Mouse (Mus musculus): ENCODE measurements around the gene Bms1.

Bms1 gene

GRCm38 (mm10) chr6:118365781-118366180 lies 53.5 kb downstream of the Bms1 start:
- no peak for DNase-seq (ENCODE audit: low spot score)

GRCm38 (mm10) chr6:118350342-118350741 lies 68.9 kb downstream of the Bms1 start:
- DNase-seq (ENCODE audit: low spot score): no peak

- DNase-seq (ENCODE audit: low spot score): no peak
Measured at GRCm38 (mm10) chr6:118348186-118348585, 71.1 kb downstream of the Bms1 start.

- no peak for DNase-seq (ENCODE audit: low spot score)
Measured at GRCm38 (mm10) chr6:118347291-118347690, 72.0 kb downstream of the Bms1 start.

GRCm38 (mm10) chr6:118341861-118342485 lies 77.3 kb downstream of the Bms1 start:
- DNase-seq (ENCODE audit: low spot score): no peak

- no peak for DNase-seq (ENCODE audit: low spot score)
Measured at GRCm38 (mm10) chr6:118337660-118338059, 81.6 kb downstream of the Bms1 start.

GRCm38 (mm10) chr6:118336541-118337480 lies 82.5 kb downstream of the Bms1 start:
- DNase-seq (ENCODE audit: low spot score): no peak

GRCm38 (mm10) chr6:118335934-118336450 lies 83.3 kb downstream of the Bms1 start:
- DNase-seq (ENCODE audit: low spot score): no peak

- DNase-seq (ENCODE audit: low spot score): no peak
Measured at GRCm38 (mm10) chr6:118333861-118334260, 85.4 kb downstream of the Bms1 start.
